Mouse (Mus musculus) forebrain, embryonic 12.5 days (tissue): ENCODE results near the gene Sypl2. TPM values are rescaled to one million over a fixed set of nuclear protein-coding genes. Genes with fewer than 3 reads are reported as not detected.

Experiments used
- ATAC-seq: fragments of 200-750 bp; cut with Nextera tagmentation; 2 replicates; pipeline ENCODE4 v1.8.0; 2017; ENCODE audit warnings: moderate TSS enrichment; ENCODE audit not compliant: low FRiP score
- H3K27ac ChIP-seq: fragments of 300-500 bp; sonication (generic); 2 replicates; pipeline ENCODE4 v1.5.1; 2016; ENCODE audit warnings: mild to moderate bottlenecking
- H3K27me3 ChIP-seq: fragments of 300-500 bp; sonication (generic); 2 replicates; pipeline ENCODE4 v1.6.1; 2016; ENCODE audit warnings: mild to moderate bottlenecking
- H3K36me3 ChIP-seq: fragments of 300-500 bp; sonication (generic); replicated peaks from 2 replicates; pipeline ENCODE4 v1.6.1; 2016; ENCODE audit warnings: mild to moderate bottlenecking
- H3K4me1 ChIP-seq: fragments of 300-500 bp; sonication (generic); 2 replicates; pipeline ENCODE4 v1.6.1; 2016
- H3K4me2 ChIP-seq: fragments of 300-500 bp; sonication (generic); 2 replicates; pipeline ENCODE4 v1.6.1; 2016; ENCODE audit warnings: mild to moderate bottlenecking, moderate library complexity
- H3K4me3 ChIP-seq: fragments of 300-500 bp; sonication (generic); replicated peaks from 2 replicates; pipeline ENCODE4 v1.5.1; 2016; ENCODE audit warnings: mild to moderate bottlenecking
- H3K9ac ChIP-seq: fragments of 300-500 bp; sonication (generic); 2 replicates; pipeline ENCODE4 v1.6.1; 2016; ENCODE audit warnings: mild to moderate bottlenecking
- H3K9me3 ChIP-seq: fragments of 300-500 bp; sonication (generic); 2 replicates; pipeline ENCODE4 v1.6.1; 2016
- WGBS: fragments of 180-500 bp; shearing (Covaris S2); methylation state at CpG from one replicate; pipeline ENCODE4 v1.1.7; 2016; 5-methylcytosine and 5-hydroxymethylcytosine counted together
- polyA plus RNA-seq: library from polyadenylated mRNA; unstranded; fragments of >200 nt; fragmentation: Nextera tagmentation; extraction: Ambion mirVana; gene quantifications from 2 replicates; pipeline ENCODE4 v1.2.1, GENCODE M21; 2016

Gene Sypl2
- polyA plus RNA-seq, 1 experiment from 2014 or later, result 2.6 TPM

DNA sequence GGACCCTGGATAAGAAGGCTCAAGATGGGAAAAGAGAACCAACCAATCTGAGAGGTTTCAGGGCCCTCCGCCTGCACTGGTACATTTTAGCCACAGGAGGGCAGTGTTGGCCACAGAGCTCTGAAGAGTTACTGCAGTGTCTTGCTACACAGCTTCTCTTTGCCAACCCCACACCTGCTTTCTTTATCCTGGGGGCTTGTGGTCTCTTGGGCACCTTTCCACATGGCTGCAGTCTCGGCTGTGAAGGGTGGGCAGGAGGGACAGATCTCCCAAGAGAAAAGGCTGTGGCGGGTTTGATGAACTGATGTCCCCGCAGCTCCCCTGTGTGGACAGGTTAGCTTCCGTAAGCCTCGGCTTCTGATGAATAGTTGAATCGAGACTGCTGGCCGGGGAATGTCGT, 61.6 kb downstream of the Sypl2 start:
- Histone ChIP-seq H3K9me3 (no peaks in the 10 kb centered on the region), H3K9ac (no peak overlapping the region), H3K27ac (no peak overlapping the region), H3K36me3 (no peaks in the 10 kb centered on the region), H3K27me3 (peaks cover 13% of the 10 kb centered on the region), H3K4me3 (no peak overlapping the region), H3K4me2 (peak overlapping the region; percentile 34), H3K4me1 (peaks cover 48% of the 10 kb centered on the region)
- peak; percentile 72 for ATAC-seq
- 18% methylated on average over 9 of the region's 9 CpGs for WGBS

- H3K27ac ChIP-seq, result no peak overlapping the region
- no peak for ATAC-seq
- H3K9me3 ChIP-seq, result no peaks in the 10 kb centered on the region
- peaks cover 46% of the 10 kb centered on the region for H3K4me1 ChIP-seq
- 72% methylated on average over 5 of the region's 5 CpGs for WGBS
- H3K9ac ChIP-seq, result no peak overlapping the region
- peaks cover 13% of the 10 kb centered on the region for H3K27me3 ChIP-seq
- H3K4me3 ChIP-seq, result no peak overlapping the region
- H3K4me2 ChIP-seq, result no peak overlapping the region
- no peaks in the 10 kb centered on the region for H3K36me3 ChIP-seq
These were observed 62.4 kb downstream of the Sypl2 start for GRCm38 (mm10) chr3:108164091-108164490.

Other genes starting within 250 kb of the Sypl2 start
- 7.2 and 9.3 TPM in 2 replicates for gene Gstm2, start 240.2 kb downstream of the Sypl2 start, polyA plus RNA-seq
- 23.7 and 29.7 TPM in 2 replicates for gene Gstm1, start 208.7 kb downstream of the Sypl2 start, polyA plus RNA-seq
- 11.3 and 12.2 TPM in 2 replicates for gene Gstm4, start 181.8 kb downstream of the Sypl2 start, polyA plus RNA-seq
- gene Ampd2, start 140.0 kb downstream of the Sypl2 start, polyA plus RNA-seq, result 47.3 and 50.5 TPM in 2 replicates
- gene Gnat2, start 133.9 kb downstream of the Sypl2 start, polyA plus RNA-seq, result 0.44 and 0.86 TPM in 2 replicates
- gene Gnai3, start 80.5 kb downstream of the Sypl2 start, polyA plus RNA-seq, result 198 and 205 TPM in 2 replicates
- gene Gpr61, start 71.8 kb downstream of the Sypl2 start, polyA plus RNA-seq, result 0.44 and 0.63 TPM in 2 replicates
- gene Amigo1, start 40.3 kb downstream of the Sypl2 start, polyA plus RNA-seq, result 7.5 and 8.9 TPM in 2 replicates
- 4.3 and 5.6 TPM in 2 replicates for gene Cyb561d1, start 25.4 kb downstream of the Sypl2 start, polyA plus RNA-seq
- gene Atxn7l2, start 15.7 kb downstream of the Sypl2 start, polyA plus RNA-seq, result 24.0 and 28.1 TPM in 2 replicates
- 229 and 241 TPM in 2 replicates for gene Psma5, start 30.3 kb upstream of the Sypl2 start, polyA plus RNA-seq
- 23.3 and 30.8 TPM in 2 replicates for gene Sort1, start 57.4 kb upstream of the Sypl2 start, polyA plus RNA-seq
- 0.15 and 0.31 TPM in 2 replicates for gene Mybphl, start 138.3 kb upstream of the Sypl2 start, polyA plus RNA-seq
- gene Psrc1, start 157.2 kb upstream of the Sypl2 start, polyA plus RNA-seq, result 82.6 and 83.1 TPM in 2 replicates
- gene Celsr2, start 188.9 kb upstream of the Sypl2 start, polyA plus RNA-seq, result 60.4 and 61.3 TPM in 2 replicates
- gene Sars, start 218.6 kb upstream of the Sypl2 start, polyA plus RNA-seq, result 186 and 205 TPM in 2 replicates